Mouse (Mus musculus) 3134 (cell line): Measurements from ENCODE around the gene Nat8f3.
"Not testable (repeated sequence)": the region's sequence is repeated elsewhere in the genome, so short reads cannot be mapped to it uniquely, and the experiment has no call there.

ENCODE experiments used
- DNase-seq: peaks from one replicate; pipeline ENCODE4 v3.0.0-alpha.2; 2011; ENCODE audit warnings: low spot score; ENCODE audit not compliant: insufficient read length; ENCODE audit errors: extremely low read depth

Gene Nat8f3

GRCm38 (mm10) chr6:85765532-85765931 is at the start of gene Nat8f3:
TSS of gene Nat8f3 (minus strand) at chr6:85765754.
- DNase-seq = peak; percentile 26

DNA sequence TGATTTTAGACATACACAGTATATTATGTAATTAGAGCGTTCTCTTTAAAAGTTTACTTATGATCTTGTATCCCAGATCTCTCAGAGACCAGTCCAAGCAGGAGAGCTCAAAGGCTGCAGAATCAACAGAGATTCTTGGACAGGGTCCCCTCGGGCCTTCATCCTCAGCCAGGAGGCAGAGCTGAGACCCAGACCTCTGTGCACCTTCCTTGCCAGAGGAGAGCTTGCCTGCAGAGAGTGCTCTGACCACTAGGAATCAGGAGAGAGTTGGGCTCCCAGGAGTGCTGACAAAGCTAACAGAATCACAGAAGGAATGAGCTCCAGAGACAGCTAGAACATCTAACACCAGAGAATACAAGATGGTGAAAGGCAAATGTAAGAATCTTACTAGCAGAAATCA is 47.8 kb upstream of the Nat8f3 start:
- no peak for DNase-seq

GRCm38 (mm10) chr6:85810942-85811537 is 45.5 kb upstream of the Nat8f3 start:
- not testable (repeated sequence) for DNase-seq

- DNase-seq = not testable (repeated sequence)
These were observed 45.0 kb upstream of the Nat8f3 start for GRCm38 (mm10) chr6:85810514-85810913.

DNA sequence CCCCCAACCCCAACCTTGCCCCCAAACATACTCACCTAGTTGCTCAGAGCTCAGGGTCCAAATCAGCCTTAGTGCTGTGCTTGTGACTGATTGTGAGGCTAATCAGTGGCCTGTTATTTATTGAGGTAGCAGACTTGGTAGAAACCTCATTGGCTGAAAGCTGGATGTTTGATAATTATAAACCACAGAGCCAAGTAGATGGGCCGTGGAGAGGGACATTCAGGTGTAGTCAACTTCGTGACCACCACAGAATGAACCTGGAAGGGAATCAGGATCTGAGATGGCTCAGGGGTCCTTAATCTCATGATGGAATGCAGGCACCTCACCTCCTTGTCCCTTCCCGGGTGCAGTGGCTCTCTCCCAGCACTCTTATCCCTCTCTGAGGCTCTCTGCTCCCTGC is 44.2 kb upstream of the Nat8f3 start:
- not testable (repeated sequence) for DNase-seq

- DNase-seq = not testable (repeated sequence)
These were observed 37.6 kb upstream of the Nat8f3 start for GRCm38 (mm10) chr6:85803180-85803579.

DNA sequence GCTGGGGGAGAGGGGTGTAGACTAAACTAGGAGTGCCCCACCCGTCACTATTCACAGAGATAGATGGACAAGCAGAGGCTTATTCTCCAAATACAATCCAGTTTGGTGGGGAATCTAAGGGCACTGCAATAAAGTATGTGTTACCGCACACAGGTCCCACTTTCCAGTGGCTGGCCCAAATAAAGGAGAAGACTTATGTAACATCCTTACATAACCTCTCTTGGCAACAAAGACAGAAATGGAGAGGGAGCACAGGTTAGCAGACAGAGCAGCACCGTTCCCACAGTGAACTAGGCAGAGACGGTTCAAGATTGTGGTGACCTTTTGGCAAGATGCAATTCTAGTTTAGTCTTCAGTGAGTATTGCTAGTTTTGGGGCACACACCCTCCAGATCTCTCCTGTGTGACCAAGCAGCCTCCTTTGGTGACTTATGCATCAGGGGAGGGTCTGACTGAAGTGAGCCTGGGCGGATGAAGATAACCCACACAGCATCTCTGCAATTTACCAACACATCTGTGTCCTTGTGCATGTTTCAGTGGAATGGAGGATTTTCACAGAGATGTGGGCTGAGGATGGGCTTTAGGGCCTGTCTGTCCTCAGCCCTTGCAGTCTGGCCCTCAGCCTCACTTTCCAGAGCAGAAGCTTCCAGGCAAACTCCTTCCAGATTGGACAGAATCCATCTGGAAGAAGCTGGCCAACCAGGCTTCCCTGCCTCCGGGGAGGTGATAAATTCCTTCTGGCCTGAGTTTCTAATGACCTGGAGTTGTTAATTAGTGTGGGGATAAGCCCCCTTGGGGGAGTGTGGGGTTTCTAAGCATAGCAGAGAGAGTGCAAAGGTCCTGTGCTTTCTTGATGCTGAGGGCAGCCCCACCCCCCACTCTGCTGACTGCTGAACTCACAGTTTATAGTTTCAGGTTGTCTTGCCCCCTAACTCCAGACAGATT is 2.2 kb downstream of the Nat8f3 start:
- DNase-seq = not testable (repeated sequence)

DNA sequence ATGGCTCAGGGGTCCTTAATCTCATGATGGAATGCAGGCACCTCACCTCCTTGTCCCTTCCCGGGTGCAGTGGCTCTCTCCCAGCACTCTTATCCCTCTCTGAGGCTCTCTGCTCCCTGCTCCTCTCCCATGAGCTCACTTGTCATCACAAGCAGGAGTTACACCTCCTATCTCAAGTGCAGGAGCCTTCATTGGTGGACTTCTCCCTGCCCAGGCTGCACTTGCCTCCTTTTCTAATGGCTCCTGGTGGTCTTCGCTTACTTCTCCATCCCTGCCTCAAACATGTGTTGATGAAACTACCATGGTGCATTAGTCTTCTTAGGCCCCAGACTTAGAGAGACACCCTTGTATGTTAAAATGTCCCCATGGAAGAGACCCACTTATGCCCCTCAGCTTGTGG is 2.9 kb downstream of the Nat8f3 start:
- DNase-seq = not testable (repeated sequence)

- peak; percentile 12 for DNase-seq
These were observed 9.8 kb downstream of the Nat8f3 start for GRCm38 (mm10) chr6:85755705-85756249.

- DNase-seq = not testable (repeated sequence)
These were observed 52.4 kb downstream of the Nat8f3 start, which contains the start of gene Nat8f7 for GRCm38 (mm10) chr6:85713105-85713504. TSS of gene Nat8f7 (minus strand) at chr6:85713205.

GRCm38 (mm10) chr6:85709607-85710006 is 55.9 kb downstream of the Nat8f3 start:
- not testable (repeated sequence) for DNase-seq

DNA sequence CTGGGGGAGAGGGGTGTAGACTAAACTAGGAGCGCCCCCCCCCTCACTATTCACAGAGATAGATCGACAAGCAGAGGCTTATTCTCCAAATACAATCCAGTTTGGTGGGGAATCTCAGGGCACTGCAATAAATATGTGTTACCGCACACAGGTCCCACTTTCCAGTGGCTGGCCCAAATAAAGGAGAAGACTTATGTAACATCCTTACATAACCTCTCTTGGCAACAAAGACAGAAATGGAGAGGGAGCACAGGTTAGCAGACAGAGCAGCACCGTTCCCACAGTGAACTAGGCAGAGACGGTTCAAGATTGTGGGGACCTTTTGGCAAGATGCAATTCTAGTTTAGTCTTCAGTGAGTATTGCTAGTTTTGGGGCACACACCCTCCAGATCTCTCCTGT is 56.3 kb downstream of the Nat8f3 start:
- not testable (repeated sequence) for DNase-seq

- not testable (repeated sequence) for DNase-seq
These were observed 63.6 kb downstream of the Nat8f3 start for GRCm38 (mm10) chr6:85701943-85702342.
